ENCODE assay signal across 25 mouse cellular contexts in the genomic region with DNA sequence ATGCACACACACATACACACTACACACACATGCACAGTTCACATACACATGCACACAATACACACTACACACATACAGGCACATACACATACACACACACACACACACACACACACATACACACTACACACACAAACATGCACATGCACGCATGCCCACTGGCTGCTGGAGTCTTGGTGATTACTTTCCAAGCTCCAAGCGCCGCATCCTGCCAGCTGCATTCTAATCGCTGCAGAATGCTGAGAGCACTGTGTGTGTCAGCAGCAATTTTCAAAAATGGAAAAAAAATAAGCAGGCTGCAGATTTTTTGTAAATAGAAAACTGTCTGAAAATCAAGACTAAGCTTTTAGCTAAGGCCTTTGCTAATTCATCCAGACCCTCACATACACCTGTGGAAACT.
DNase-seq lines count a peak whose midpoint lies in the region; ATAC-seq and TF ChIP-seq lines count a peak whose summit lies in the region.
"Had no signal": no experiment of that assay in that cellular context is flagged by ENCODE, and none has a peak within 500 bp of the region (broad histone marks: within the 10 kb centered on the region; RNA-seq: fewer than 3 reads in every experiment).

No protein-coding gene starts in this region.

- H3K4me3 ChIP-seq in forebrain, embryonic 14.5 days (ENCODE audit: low read depth, low read length), result no peak overlapping the region
- H3K4me3 ChIP-seq in forebrain, embryonic 10.5 days, result no peak overlapping the region
- peak overlapping the region; percentile 82 for H3K4me3 ChIP-seq in megakaryocyte, embryonic 14.5 days (replicated peaks)
- H3K4me3 ChIP-seq in midbrain, embryonic 14.5 days (replicated peaks; ENCODE audit: low read depth, low read length), result no peak overlapping the region
- no peak overlapping the region for H3K4me3 ChIP-seq in lung, postnatal 0 days (ENCODE audit: low read depth, low read length)
- H3K4me3 ChIP-seq: embryonic facial prominence, embryonic 15.5 days; heart, embryonic 10.5 days; limb, embryonic 12.5 days; neural tube, embryonic 12.5 days had no signal

- TF ChIP-seq EP300 in lung, postnatal 0 days (IDR thresholded peaks at IDR 0.05), result no peak

- H3K36me3 ChIP-seq in forebrain, embryonic 14.5 days (ENCODE audit: control insufficient read depth, insufficient read depth, low read length), result no peaks in the 10 kb centered on the region
- H3K36me3 ChIP-seq in forebrain, embryonic 10.5 days (replicated peaks), result no peaks in the 10 kb centered on the region
- no peaks in the 10 kb centered on the region for H3K36me3 ChIP-seq in megakaryocyte, embryonic 14.5 days (replicated peaks; ENCODE audit: low read length)
- no peaks in the 10 kb centered on the region for H3K36me3 ChIP-seq in midbrain, embryonic 14.5 days (ENCODE audit: control insufficient read depth, insufficient read depth, low read length)
- no peaks in the 10 kb centered on the region for H3K36me3 ChIP-seq in lung, postnatal 0 days (ENCODE audit: insufficient read depth, low read length)
- H3K36me3 ChIP-seq: embryonic facial prominence, embryonic 15.5 days; heart, embryonic 10.5 days; limb, embryonic 12.5 days; neural tube, embryonic 12.5 days had no signal

- H3K27me3 ChIP-seq in forebrain, embryonic 14.5 days (replicated peaks; ENCODE audit: control insufficient read depth, insufficient read depth, low read length), result no peaks in the 10 kb centered on the region
- no peaks in the 10 kb centered on the region for H3K27me3 ChIP-seq in forebrain, embryonic 10.5 days (ENCODE audit: poor library complexity, severe bottlenecking)
- no peaks in the 10 kb centered on the region for H3K27me3 ChIP-seq in megakaryocyte, embryonic 14.5 days (replicated peaks)
- H3K27me3 ChIP-seq in midbrain, embryonic 14.5 days (ENCODE audit: control insufficient read depth, insufficient read depth, low read length), result no peaks in the 10 kb centered on the region
- no peaks in the 10 kb centered on the region for H3K27me3 ChIP-seq in lung, postnatal 0 days (replicated peaks; ENCODE audit: insufficient read depth, low read length)
- H3K27me3 ChIP-seq: embryonic facial prominence, embryonic 15.5 days; limb, embryonic 12.5 days; neural tube, embryonic 12.5 days had no signal

- no peak for TF ChIP-seq POLR2A in brain, embryonic 14.5 days (IDR thresholded peaks at IDR 0.05; ENCODE audit: borderline replicate concordance, extremely low read depth, insufficient read depth, insufficient read length, poor library complexity, severe bottlenecking)

- peak; percentile 50 for DNase-seq in forebrain, embryonic 14.5 days (ENCODE audit: low spot score)
- no peak for DNase-seq in forebrain, embryonic 10.5 days (ENCODE audit: extremely low spot score, low spot score)
- DNase-seq in brain, embryonic 14.5 days (ENCODE audit: low read depth), result peak; percentile 65
- DNase-seq in midbrain, embryonic 14.5 days, result peak; percentile 46
- no peak for DNase-seq in lung, postnatal 0 days (ENCODE audit: low spot score)
- no peak for DNase-seq in adrenal gland, adult 18-20 months (ENCODE audit: low spot score in 2 of 2)
- DNase-seq: cerebellum, postnatal 36 days; embryo, embryonic 11 days; gastrocnemius, postnatal 10 days; kidney, adult 9 months; kidney, postnatal 14 days; liver, postnatal 0 days; lung, postnatal 10 days; right cerebral cortex, adult 18-20 months; thymus, adult 18-20 months; thymus, postnatal 4 days had no signal

- TF ChIP-seq CTCF in brain, embryonic 14.5 days (IDR thresholded peaks at IDR 0.05; ENCODE audit: borderline replicate concordance, extremely low read depth, insufficient read depth, insufficient read length), result no peak
- no peak for TF ChIP-seq CTCF in lung, postnatal 0 days (IDR thresholded peaks at IDR 0.05)

- no peaks in the 10 kb centered on the region for H3K4me1 ChIP-seq in forebrain, embryonic 14.5 days (ENCODE audit: control insufficient read depth, insufficient read depth, low read length)
- no peaks in the 10 kb centered on the region for H3K4me1 ChIP-seq in forebrain, embryonic 10.5 days
- H3K4me1 ChIP-seq in megakaryocyte, embryonic 14.5 days, result no peaks in the 10 kb centered on the region
- peaks cover 9% of the 10 kb centered on the region; the same call in 1 of the 2 replicates for H3K4me1 ChIP-seq in midbrain, embryonic 14.5 days (ENCODE audit: control insufficient read depth, insufficient read depth, low read length)
- no peaks in the 10 kb centered on the region for H3K4me1 ChIP-seq in lung, postnatal 0 days (ENCODE audit: insufficient read depth, low read depth, low read length)
- H3K4me1 ChIP-seq: embryonic facial prominence, embryonic 15.5 days; heart, embryonic 10.5 days; limb, embryonic 12.5 days had no signal

- no peak overlapping the region for H3K4me2 ChIP-seq in forebrain, embryonic 14.5 days (ENCODE audit: low read length)
- H3K4me2 ChIP-seq in midbrain, embryonic 14.5 days (ENCODE audit: low read length), result no peak overlapping the region
- H3K4me2 ChIP-seq in lung, postnatal 0 days (replicated peaks; ENCODE audit: low read depth, low read length), result no peak overlapping the region
- H3K4me2 ChIP-seq: embryonic facial prominence, embryonic 15.5 days; limb, embryonic 12.5 days; liver, embryonic 11.5 days; neural tube, embryonic 12.5 days had no signal

- WGBS in forebrain, embryonic 14.5 days, result 83% methylated on average over 4 of the region's 4 CpGs
- 94% methylated on average over 4 of the region's 4 CpGs for WGBS in forebrain, embryonic 10.5 days
- 72% methylated on average over 4 of the region's 4 CpGs for WGBS in midbrain, embryonic 14.5 days
- 87% methylated on average over 4 of the region's 4 CpGs for WGBS in lung, postnatal 0 days

- H3K9me3 ChIP-seq in forebrain, embryonic 14.5 days (replicated peaks; ENCODE audit: control insufficient read depth, low read length), result no peaks in the 10 kb centered on the region
- H3K9me3 ChIP-seq in forebrain, embryonic 10.5 days, result no peaks in the 10 kb centered on the region
- H3K9me3 ChIP-seq in megakaryocyte, embryonic 14.5 days, result peaks cover 42% of the 10 kb centered on the region
- no peaks in the 10 kb centered on the region for H3K9me3 ChIP-seq in midbrain, embryonic 14.5 days (ENCODE audit: control insufficient read depth, low read length)
- no peaks in the 10 kb centered on the region for H3K9me3 ChIP-seq in lung, postnatal 0 days (ENCODE audit: low read length)
- H3K9me3 ChIP-seq: embryonic facial prominence, embryonic 15.5 days; heart, embryonic 10.5 days; limb, embryonic 12.5 days; neural tube, embryonic 12.5 days had no signal

- no peak overlapping the region for H3K9ac ChIP-seq in forebrain, embryonic 14.5 days (ENCODE audit: low read length)
- no peak overlapping the region for H3K9ac ChIP-seq in midbrain, embryonic 14.5 days (replicated peaks; ENCODE audit: low read length)
- H3K9ac ChIP-seq in lung, postnatal 0 days (replicated peaks; ENCODE audit: low read depth), result no peak overlapping the region
- H3K9ac ChIP-seq: embryonic facial prominence, embryonic 15.5 days; limb, embryonic 12.5 days; liver, postnatal 0 days; neural tube, embryonic 12.5 days had no signal

- no peak overlapping the region for H3K27ac ChIP-seq in forebrain, embryonic 14.5 days (ENCODE audit: low read depth, low read length)
- H3K27ac ChIP-seq in forebrain, embryonic 10.5 days, result no peak overlapping the region
- H3K27ac ChIP-seq in midbrain, embryonic 14.5 days (replicated peaks; ENCODE audit: low read depth, low read length), result peak overlapping the region; percentile 57
- no peak overlapping the region for H3K27ac ChIP-seq in lung, postnatal 0 days (ENCODE audit: low read length)
- H3K27ac ChIP-seq: embryonic facial prominence, embryonic 15.5 days; heart, embryonic 10.5 days; limb, embryonic 12.5 days; neural tube, embryonic 12.5 days had no signal

- ATAC-seq in forebrain, embryonic 14.5 days, result 0 out of 2 replicates have a peak, but pooled peaks have one; percentile 32
- ATAC-seq in megakaryocyte, adult 5-6 weeks (ENCODE audit: poor library complexity, severe bottlenecking), result no peak
- no peak for ATAC-seq in midbrain, embryonic 14.5 days (ENCODE audit: low FRiP score, low TSS enrichment)
- no peak for ATAC-seq in lung, postnatal 0 days
- ATAC-seq: CD4-positive, CD25-positive, alpha-beta regulatory T cell, adult 4 months; intestine, embryonic 16.5 days; liver, postnatal 0 days had no signal

Comparison
In these comparisons a context has a peak if more than half of its experiments do, and no peak if none do; other contexts are left out.
1. DNase-seq: peak in forebrain, embryonic 14.5 days (single experiment), brain, embryonic 14.5 days (single experiment) and midbrain, embryonic 14.5 days (single experiment); none in forebrain, embryonic 10.5 days (single experiment), lung, postnatal 0 days (single experiment) and adrenal gland, adult 18-20 months (0 of 2).